Mouse (Mus musculus): ENCODE results near the gene Six3. TPM values are rescaled to one million over a fixed set of nuclear protein-coding genes. Genes with fewer than 3 reads are reported as not detected.

Six3 gene
- not detected in 2 replicates for polyA plus RNA-seq (2014; fragmentation: Nextera tagmentation; extraction: Ambion mirVana)

DNA sequence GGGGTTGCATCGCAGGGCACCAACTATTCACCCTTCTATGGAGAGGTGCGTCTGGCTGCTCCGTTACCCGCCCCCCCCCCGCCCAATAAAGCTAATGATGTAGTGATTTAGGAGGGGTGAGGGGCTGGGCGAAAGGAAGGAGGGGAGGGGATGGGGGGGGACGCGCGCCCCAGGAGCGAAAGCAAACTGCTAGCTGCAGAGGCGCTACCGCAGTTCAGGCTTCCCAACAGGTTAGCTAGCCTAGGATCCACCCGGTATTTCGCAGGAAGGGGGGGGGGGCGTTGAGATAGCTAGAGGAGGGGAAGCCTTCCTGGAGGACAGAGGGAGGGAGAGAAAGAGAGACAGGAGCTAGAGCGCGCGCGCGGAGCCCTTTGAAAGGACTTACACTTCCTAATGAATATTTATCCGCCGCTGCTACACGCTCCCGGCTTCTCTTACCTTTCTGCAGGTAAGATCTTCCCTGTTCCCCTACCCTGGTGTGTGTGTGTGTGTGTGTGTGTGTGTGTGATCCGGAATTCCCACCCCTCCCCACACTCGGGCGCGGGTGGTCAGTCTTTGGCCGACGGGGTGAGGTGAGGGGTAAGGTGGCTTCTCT lies at the start of gene Six3:
Six3 (plus strand) TSS at position 343 of the 595 bp plus-strand sequence.
- ATAC-seq (ENCODE audit: insufficient number of reproducible peaks, insufficient read depth, low FRiP score, low read depth) = no peak
- Histone ChIP-seq H3K27me3 (ENCODE audit: control insufficient read depth, insufficient read depth, low read length) (peaks cover 100% of the 10 kb centered on the region), H3K27ac (replicated peaks in 1 of 2; ENCODE audit: control insufficient read depth in 1 of 2, insufficient read depth in 1 of 2, low read depth in 2 of 2, low read length in 2 of 2) (no peak within 1 kb of the TSS), H3K4me1 (ENCODE audit: control insufficient read depth in 2 of 2, insufficient read depth in 2 of 2, low read length in 2 of 2) (peaks cover 0 to 14% of the 10 kb centered on the region in 2 experiments; a peak in 3 of 4 replicates), H3K9me3 (ENCODE audit: control insufficient read depth, low read length) (no peaks in the 10 kb centered on the region), H3K4me3 (ENCODE audit: control insufficient read depth in 1 of 2, insufficient read depth in 1 of 2, low read depth in 1 of 2, low read length in 2 of 2) (no peak within 1 kb of the TSS), H3K9ac (ENCODE audit: low read length) (no peak within 1 kb of the TSS), H3K36me3 (ENCODE audit: control insufficient read depth, insufficient read depth, low read length) (no peaks in the 10 kb centered on the region), H3K4me2 (ENCODE audit: low read length) (no peak within 1 kb of the TSS)
- WGBS = under 1% methylated on average over 29 of the region's 30 CpGs

DNA sequence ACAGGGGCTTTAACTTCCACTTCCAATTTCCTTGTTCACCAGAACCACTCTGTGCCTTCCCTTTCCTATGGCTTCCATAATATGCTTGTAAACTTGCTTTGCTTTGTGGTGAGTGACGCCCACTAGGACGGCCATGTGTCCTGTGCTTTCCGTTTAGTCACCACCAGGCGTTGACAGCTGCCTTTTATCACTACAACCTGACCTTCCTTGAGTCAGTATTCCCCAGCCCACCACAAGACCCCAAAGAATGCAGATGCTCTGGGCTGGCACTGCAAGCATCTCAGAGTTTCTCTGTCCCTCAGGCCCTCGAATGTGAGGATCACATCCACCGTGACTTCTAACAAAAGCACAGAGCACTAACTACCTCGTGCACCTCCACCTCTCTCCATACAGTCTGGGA lies 49.3 kb upstream of the Six3 start:
- Histone ChIP-seq H3K36me3 (ENCODE audit: control insufficient read depth, insufficient read depth, low read length) (no peaks in the 10 kb centered on the region), H3K4me1 (ENCODE audit: control insufficient read depth in 2 of 2, insufficient read depth in 2 of 2, low read length in 2 of 2) (peaks cover 6 to 8% of the 10 kb centered on the region in 2 experiments; a peak in 2 of 4 replicates), H3K9me3 (ENCODE audit: control insufficient read depth, low read length) (no peaks in the 10 kb centered on the region), H3K9ac (ENCODE audit: low read length) (no peak overlapping the region), H3K4me2 (ENCODE audit: low read length) (peak overlapping the region; percentile 17; the same call in 1 of the 2 replicates), H3K4me3 (ENCODE audit: control insufficient read depth in 1 of 2, insufficient read depth in 1 of 2, low read depth in 1 of 2, low read length in 2 of 2) (no peak overlapping the region), H3K27ac (replicated peaks in 1 of 2; ENCODE audit: control insufficient read depth in 1 of 2, insufficient read depth in 1 of 2, low read depth in 2 of 2, low read length in 2 of 2) (no peak overlapping the region), H3K27me3 (ENCODE audit: control insufficient read depth, insufficient read depth, low read length) (no peaks in the 10 kb centered on the region)
- ATAC-seq (ENCODE audit: insufficient number of reproducible peaks, insufficient read depth, low FRiP score, low read depth) = no peak
- WGBS = 8% methylated on average over 7 of the region's 7 CpGs

DNA sequence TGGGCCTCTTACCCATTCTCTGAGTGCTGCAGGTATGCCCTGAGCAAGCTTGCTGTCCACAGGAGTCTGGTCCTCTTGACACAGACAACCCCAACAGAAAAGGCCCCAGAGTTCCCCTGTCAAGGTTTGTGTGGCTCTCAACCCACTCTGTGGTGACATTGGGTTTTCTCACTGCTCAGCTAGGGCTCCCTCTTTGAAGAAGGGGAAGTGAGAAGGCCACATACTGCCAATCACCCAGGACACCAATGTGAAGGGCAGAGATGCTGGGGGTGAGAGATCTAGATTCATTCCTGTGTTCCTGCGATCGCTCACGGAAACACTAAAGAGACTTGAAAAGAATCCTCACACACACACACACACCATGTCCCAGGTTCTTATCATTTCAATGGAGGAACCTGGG lies 39.4 kb upstream of the Six3 start:
- no peaks in the 10 kb centered on the region for H3K9me3 ChIP-seq (ENCODE audit: control insufficient read depth, low read length)
- H3K27me3 ChIP-seq (ENCODE audit: control insufficient read depth, insufficient read depth, low read length) = no peaks in the 10 kb centered on the region
- no peak for ATAC-seq (ENCODE audit: insufficient number of reproducible peaks, insufficient read depth, low FRiP score, low read depth)
- no peak overlapping the region for H3K27ac ChIP-seq (replicated peaks in 1 of 2; ENCODE audit: control insufficient read depth in 1 of 2, insufficient read depth in 1 of 2, low read depth in 2 of 2, low read length in 2 of 2)
- H3K36me3 ChIP-seq (ENCODE audit: control insufficient read depth, insufficient read depth, low read length) = no peaks in the 10 kb centered on the region
- WGBS = 91% methylated on average over 3 of the region's 3 CpGs
- no peaks in the 10 kb centered on the region for H3K4me1 ChIP-seq (ENCODE audit: control insufficient read depth in 2 of 2, insufficient read depth in 2 of 2, low read length in 2 of 2)
- no peak overlapping the region for H3K4me3 ChIP-seq (ENCODE audit: control insufficient read depth in 1 of 2, insufficient read depth in 1 of 2, low read depth in 1 of 2, low read length in 2 of 2)
- H3K4me2 ChIP-seq (ENCODE audit: low read length) = no peak overlapping the region
- H3K9ac ChIP-seq (ENCODE audit: low read length) = no peak overlapping the region

- ATAC-seq (ENCODE audit: insufficient number of reproducible peaks, insufficient read depth, low FRiP score, low read depth) = no peak
- no peak overlapping the region for H3K9ac ChIP-seq (ENCODE audit: low read length)
Observed at GRCm38 (mm10) chr17:85578290-85578689, 35.1 kb upstream of the Six3 start.

DNA sequence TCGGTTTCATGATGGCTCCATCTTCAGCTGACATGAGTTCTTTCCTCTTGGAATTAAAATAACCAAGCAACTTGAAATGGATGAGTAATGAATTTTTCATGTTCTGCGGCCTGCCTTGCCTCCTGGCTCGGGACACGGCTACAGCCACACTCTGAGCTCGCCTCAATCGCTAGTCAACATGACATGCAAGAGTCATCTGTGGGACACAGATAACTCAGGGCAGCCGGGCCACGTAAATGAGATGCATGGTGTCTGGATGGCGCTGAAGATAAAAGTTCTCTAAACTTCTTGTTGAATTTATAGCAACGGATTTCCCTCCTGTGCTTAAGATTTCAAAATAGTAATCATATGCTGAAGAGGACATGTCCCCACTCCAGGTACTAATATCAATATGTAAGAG lies 34.1 kb upstream of the Six3 start:
- Histone ChIP-seq H3K9me3 (ENCODE audit: control insufficient read depth, low read length) (no peaks in the 10 kb centered on the region), H3K4me3 (ENCODE audit: control insufficient read depth in 1 of 2, insufficient read depth in 1 of 2, low read depth in 1 of 2, low read length in 2 of 2) (no peak overlapping the region), H3K36me3 (ENCODE audit: control insufficient read depth, insufficient read depth, low read length) (no peaks in the 10 kb centered on the region), H3K27me3 (ENCODE audit: control insufficient read depth, insufficient read depth, low read length) (no peaks in the 10 kb centered on the region), H3K4me2 (ENCODE audit: low read length) (no peak overlapping the region), H3K4me1 (ENCODE audit: control insufficient read depth in 2 of 2, insufficient read depth in 2 of 2, low read length in 2 of 2) (no peaks in the 10 kb centered on the region), H3K9ac (ENCODE audit: low read length) (no peak overlapping the region), H3K27ac (replicated peaks in 1 of 2; ENCODE audit: control insufficient read depth in 1 of 2, insufficient read depth in 1 of 2, low read depth in 2 of 2, low read length in 2 of 2) (no peak overlapping the region)
- ATAC-seq (ENCODE audit: insufficient number of reproducible peaks, insufficient read depth, low FRiP score, low read depth) = no peak
- 80% methylated on average over 10 of the region's 10 CpGs for WGBS

More at GRCm38 (mm10) chr17:85578290-85578689, 35.1 kb upstream of the Six3 start:
- WGBS = 31% methylated on average over 5 of the region's 5 CpGs
- Histone ChIP-seq H3K27me3 (ENCODE audit: control insufficient read depth, insufficient read depth, low read length) (no peaks in the 10 kb centered on the region), H3K27ac (replicated peaks in 1 of 2; ENCODE audit: control insufficient read depth in 1 of 2, insufficient read depth in 1 of 2, low read depth in 2 of 2, low read length in 2 of 2) (no peak overlapping the region), H3K9me3 (ENCODE audit: control insufficient read depth, low read length) (no peaks in the 10 kb centered on the region), H3K4me1 (ENCODE audit: control insufficient read depth in 2 of 2, insufficient read depth in 2 of 2, low read length in 2 of 2) (no peaks in the 10 kb centered on the region), H3K4me3 (ENCODE audit: control insufficient read depth in 1 of 2, insufficient read depth in 1 of 2, low read depth in 1 of 2, low read length in 2 of 2) (no peak overlapping the region), H3K36me3 (ENCODE audit: control insufficient read depth, insufficient read depth, low read length) (no peaks in the 10 kb centered on the region), H3K4me2 (ENCODE audit: low read length) (no peak overlapping the region)

DNA sequence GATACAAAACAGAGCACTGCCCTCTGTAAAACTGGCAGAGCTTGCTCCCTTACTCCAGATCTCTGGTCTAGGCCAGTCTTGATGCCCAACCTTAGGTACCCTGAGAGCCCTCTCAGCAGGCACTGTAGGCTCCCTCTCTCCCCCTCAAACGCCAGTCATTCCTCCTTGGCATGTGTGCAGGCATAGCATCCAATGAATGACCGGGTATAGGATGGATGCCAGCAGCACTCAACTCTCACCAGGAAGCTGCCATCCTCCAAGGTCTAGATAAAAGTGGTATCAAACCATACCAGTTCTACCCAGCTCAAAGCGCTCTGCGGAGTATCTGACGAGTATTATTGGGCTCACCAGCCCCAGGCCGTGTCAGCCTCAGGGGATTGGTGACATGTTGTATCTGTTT lies 33.2 kb upstream of the Six3 start:
- H3K4me1 ChIP-seq (ENCODE audit: control insufficient read depth in 2 of 2, insufficient read depth in 2 of 2, low read length in 2 of 2) = no peaks in the 10 kb centered on the region
- no peaks in the 10 kb centered on the region for H3K27me3 ChIP-seq (ENCODE audit: control insufficient read depth, insufficient read depth, low read length)
- no peaks in the 10 kb centered on the region for H3K36me3 ChIP-seq (ENCODE audit: control insufficient read depth, insufficient read depth, low read length)
- no peak overlapping the region for H3K27ac ChIP-seq (replicated peaks in 1 of 2; ENCODE audit: control insufficient read depth in 1 of 2, insufficient read depth in 1 of 2, low read depth in 2 of 2, low read length in 2 of 2)
- H3K4me3 ChIP-seq (ENCODE audit: control insufficient read depth in 1 of 2, insufficient read depth in 1 of 2, low read depth in 1 of 2, low read length in 2 of 2) = no peak overlapping the region
- no peak overlapping the region for H3K9ac ChIP-seq (ENCODE audit: low read length)
- no peak for ATAC-seq (ENCODE audit: insufficient number of reproducible peaks, insufficient read depth, low FRiP score, low read depth)
- no peaks in the 10 kb centered on the region for H3K9me3 ChIP-seq (ENCODE audit: control insufficient read depth, low read length)
- 88% methylated on average over 6 of the region's 6 CpGs for WGBS
- H3K4me2 ChIP-seq (ENCODE audit: low read length) = no peak overlapping the region

GRCm38 (mm10) chr17:85584170-85584569 lies 29.2 kb upstream of the Six3 start:
- 71% methylated on average over 4 of the region's 4 CpGs for WGBS

DNA sequence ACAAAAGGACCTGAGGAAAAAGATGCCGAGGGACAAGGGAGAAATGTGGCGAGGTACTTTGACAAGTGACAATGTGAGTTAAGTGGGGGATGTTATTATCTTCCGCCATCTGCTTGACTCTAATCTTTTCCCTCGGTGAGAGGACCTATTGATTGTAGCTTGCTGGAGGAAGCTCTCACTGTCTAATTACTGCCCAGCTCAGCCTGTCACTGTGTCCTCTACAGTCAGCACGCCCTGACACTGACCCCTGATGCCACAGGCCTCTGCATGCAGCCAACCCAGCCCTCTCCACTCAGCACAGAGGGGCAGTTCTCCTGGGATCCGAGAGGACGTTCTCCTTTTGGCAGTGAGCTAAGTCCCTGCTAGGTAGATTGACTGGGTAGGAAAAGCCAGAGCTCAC lies 28.8 kb upstream of the Six3 start:
- Histone ChIP-seq H3K4me1 (ENCODE audit: control insufficient read depth in 2 of 2, insufficient read depth in 2 of 2, low read length in 2 of 2) (no peaks in the 10 kb centered on the region), H3K27me3 (ENCODE audit: control insufficient read depth, insufficient read depth, low read length) (no peaks in the 10 kb centered on the region), H3K4me3 (ENCODE audit: control insufficient read depth in 1 of 2, insufficient read depth in 1 of 2, low read depth in 1 of 2, low read length in 2 of 2) (no peak overlapping the region), H3K4me2 (ENCODE audit: low read length) (no peak overlapping the region), H3K9me3 (ENCODE audit: control insufficient read depth, low read length) (no peaks in the 10 kb centered on the region), H3K27ac (replicated peaks in 1 of 2; ENCODE audit: control insufficient read depth in 1 of 2, insufficient read depth in 1 of 2, low read depth in 2 of 2, low read length in 2 of 2) (no peak overlapping the region), H3K36me3 (ENCODE audit: control insufficient read depth, insufficient read depth, low read length) (no peaks in the 10 kb centered on the region), H3K9ac (ENCODE audit: low read length) (no peak overlapping the region)
- no peak for ATAC-seq (ENCODE audit: insufficient number of reproducible peaks, insufficient read depth, low FRiP score, low read depth)
- WGBS = 30% methylated on average over 7 of the region's 7 CpGs

More at GRCm38 (mm10) chr17:85584170-85584569, 29.2 kb upstream of the Six3 start:
- ATAC-seq (ENCODE audit: insufficient number of reproducible peaks, insufficient read depth, low FRiP score, low read depth) = no peak
- H3K27me3 ChIP-seq (ENCODE audit: control insufficient read depth, insufficient read depth, low read length) = no peaks in the 10 kb centered on the region
- H3K4me3 ChIP-seq (ENCODE audit: control insufficient read depth in 1 of 2, insufficient read depth in 1 of 2, low read depth in 1 of 2, low read length in 2 of 2) = no peak overlapping the region
- H3K27ac ChIP-seq (replicated peaks in 1 of 2; ENCODE audit: control insufficient read depth in 1 of 2, insufficient read depth in 1 of 2, low read depth in 2 of 2, low read length in 2 of 2) = no peak overlapping the region
- H3K9me3 ChIP-seq (ENCODE audit: control insufficient read depth, low read length) = no peaks in the 10 kb centered on the region
- H3K4me1 ChIP-seq (ENCODE audit: control insufficient read depth in 2 of 2, insufficient read depth in 2 of 2, low read length in 2 of 2) = no peaks in the 10 kb centered on the region
- H3K4me2 ChIP-seq (ENCODE audit: low read length) = no peak overlapping the region
- no peak overlapping the region for H3K9ac ChIP-seq (ENCODE audit: low read length)
- H3K36me3 ChIP-seq (ENCODE audit: control insufficient read depth, insufficient read depth, low read length) = no peaks in the 10 kb centered on the region

Data from heart, embryonic 14.5 days (tissue).